Mouse (Mus musculus): Measurements from ENCODE around the gene Xrcc6. TPM values are rescaled to one million over a fixed set of nuclear protein-coding genes. Genes with fewer than 3 reads are reported as not detected.

Xrcc6 gene
- 58.4 and 62.3 TPM in 2 replicates for polyA plus RNA-seq (2016; fragmentation: Nextera tagmentation; extraction: Ambion mirVana)

DNA sequence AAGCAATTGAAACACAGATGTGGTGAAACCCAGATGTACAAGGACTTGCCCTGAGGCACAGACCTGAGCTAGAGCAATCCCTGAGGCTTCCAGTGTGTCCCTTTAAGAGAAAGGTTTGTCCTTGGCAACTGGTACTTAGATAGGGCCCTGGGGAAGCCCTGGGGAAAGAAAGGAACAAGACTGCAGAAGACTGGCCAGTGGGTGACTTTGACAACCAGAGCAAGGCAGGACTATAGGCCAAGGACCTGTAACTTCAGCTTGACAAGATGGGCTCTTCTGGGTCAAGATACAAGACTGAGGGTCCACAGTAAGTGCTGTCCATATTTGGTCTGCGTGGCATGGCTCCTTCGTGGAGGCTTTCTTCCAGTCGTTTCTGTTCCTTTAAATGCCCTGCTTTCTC lies at the start of gene Xrcc6:
TSS of gene Xrcc6 (plus strand) at position 190 of the 400 bp plus-strand sequence.
- Histone ChIP-seq H3K27ac (no peak within 1 kb of the TSS), H3K9ac (no peak within 1 kb of the TSS), H3K4me2 (replicated peaks) (no peak within 1 kb of the TSS), H3K27me3 (no peaks in the 10 kb centered on the region), H3K4me1 (peaks cover 5% of the 10 kb centered on the region; the same call in 1 of the 2 replicates), H3K9me3 (replicated peaks) (no peaks in the 10 kb centered on the region), H3K36me3 (no peaks in the 10 kb centered on the region), H3K4me3 (no peak within 1 kb of the TSS)
- ATAC-seq (ENCODE audit: low FRiP score), result no peak
- WGBS, result 81% methylated on average over 3 of the region's 3 CpGs

- H3K9ac ChIP-seq, result peak overlapping the region; percentile 75; the same call in 1 of the 2 replicates
- 29% methylated on average over 2 of the region's 2 CpGs for WGBS
- no peaks in the 10 kb centered on the region for H3K27me3 ChIP-seq
- H3K4me1 ChIP-seq, result peaks cover 43% of the 10 kb centered on the region
- peak overlapping the region; percentile 89 for H3K27ac ChIP-seq
- no peak for ATAC-seq (ENCODE audit: low FRiP score)
- no peaks in the 10 kb centered on the region for H3K9me3 ChIP-seq (replicated peaks)
- H3K36me3 ChIP-seq, result no peaks in the 10 kb centered on the region
- peak overlapping the region; percentile 52 for H3K4me3 ChIP-seq
- H3K4me2 ChIP-seq (replicated peaks), result peak overlapping the region; percentile 65
Observed at GRCm38 (mm10) chr15:81938246-81938645, 49.4 kb upstream of the Xrcc6 start.

- Histone ChIP-seq H3K27me3 (no peaks in the 10 kb centered on the region), H3K9ac (0 out of 2 replicates have a peak overlapping the region, but pooled peaks have one; percentile 75), H3K4me2 (replicated peaks) (no peak overlapping the region), H3K36me3 (no peaks in the 10 kb centered on the region), H3K27ac (no peak overlapping the region), H3K4me3 (no peak overlapping the region), H3K4me1 (peaks cover 47% of the 10 kb centered on the region), H3K9me3 (replicated peaks) (no peaks in the 10 kb centered on the region)
- 85% methylated on average over 10 of the region's 10 CpGs for WGBS
- no peak for ATAC-seq (ENCODE audit: low FRiP score)
Observed at GRCm38 (mm10) chr15:81939157-81939715, 48.4 kb upstream of the Xrcc6 start.

DNA sequence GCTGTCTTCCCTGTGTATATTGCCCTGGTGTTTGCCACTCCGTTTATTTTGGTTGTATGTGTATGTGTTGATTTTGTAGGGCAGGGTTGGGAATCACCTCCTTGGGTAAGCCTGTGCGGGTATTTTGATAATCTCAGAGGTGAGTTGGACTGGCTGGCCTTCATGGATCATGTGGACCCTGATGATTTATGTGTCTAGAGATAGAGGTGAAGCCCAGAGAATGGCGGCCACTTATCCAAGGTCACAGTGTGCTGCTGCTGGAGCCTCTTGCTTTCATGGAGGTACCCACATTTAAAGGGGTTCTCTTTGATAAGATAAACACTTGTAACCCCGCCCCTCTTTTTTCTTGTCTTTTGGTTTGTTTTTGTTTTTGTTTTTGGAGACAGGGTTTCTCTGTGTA lies 47.9 kb upstream of the Xrcc6 start:
- H3K36me3 ChIP-seq, result no peaks in the 10 kb centered on the region
- no peak for ATAC-seq (ENCODE audit: low FRiP score)
- H3K4me1 ChIP-seq, result peaks cover 47% of the 10 kb centered on the region
- H3K27ac ChIP-seq, result no peak overlapping the region
- WGBS, result 95% methylated on average over 4 of the region's 4 CpGs
- H3K9me3 ChIP-seq (replicated peaks), result no peaks in the 10 kb centered on the region
- no peaks in the 10 kb centered on the region for H3K27me3 ChIP-seq
- no peak overlapping the region for H3K4me3 ChIP-seq
- H3K9ac ChIP-seq, result no peak overlapping the region
- H3K4me2 ChIP-seq (replicated peaks), result no peak overlapping the region

DNA sequence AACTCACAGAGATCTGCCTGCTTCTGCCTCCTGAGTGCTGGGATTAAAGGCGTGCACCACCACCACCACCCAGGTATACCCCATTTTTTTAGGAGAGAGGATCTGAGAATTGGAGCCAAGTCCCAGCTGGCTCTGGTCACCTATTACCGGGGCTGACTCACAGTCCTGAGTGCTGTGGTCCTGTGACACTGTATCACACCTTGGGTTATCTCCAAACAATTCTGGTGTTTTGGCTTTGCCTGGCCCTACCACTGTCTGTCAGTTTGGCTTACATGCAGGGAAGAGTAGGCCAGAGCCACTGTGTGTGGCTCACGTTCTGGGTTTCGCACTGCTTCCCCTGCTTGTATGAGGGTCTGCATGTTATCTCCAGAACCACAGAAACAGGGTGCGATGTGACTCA lies 47.4 kb upstream of the Xrcc6 start:
- H3K4me2 ChIP-seq (replicated peaks), result no peak overlapping the region
- no peak overlapping the region for H3K4me3 ChIP-seq
- H3K27ac ChIP-seq, result no peak overlapping the region
- H3K36me3 ChIP-seq, result no peaks in the 10 kb centered on the region
- WGBS, result 92% methylated on average over 5 of the region's 5 CpGs
- no peak for ATAC-seq (ENCODE audit: low FRiP score)
- H3K4me1 ChIP-seq, result peaks cover 47% of the 10 kb centered on the region
- no peak overlapping the region for H3K9ac ChIP-seq
- H3K9me3 ChIP-seq (replicated peaks), result no peaks in the 10 kb centered on the region
- H3K27me3 ChIP-seq, result no peaks in the 10 kb centered on the region

GRCm38 (mm10) chr15:81941010-81941409 lies 46.6 kb upstream of the Xrcc6 start:
- H3K9ac ChIP-seq, result no peak overlapping the region
- 95% methylated on average over 2 of the region's 2 CpGs for WGBS
- H3K36me3 ChIP-seq, result no peaks in the 10 kb centered on the region
- H3K4me1 ChIP-seq, result peaks cover 45% of the 10 kb centered on the region
- no peak overlapping the region for H3K4me2 ChIP-seq (replicated peaks)
- no peak overlapping the region for H3K4me3 ChIP-seq
- H3K9me3 ChIP-seq (replicated peaks), result no peaks in the 10 kb centered on the region
- H3K27ac ChIP-seq, result no peak overlapping the region
- no peak for ATAC-seq (ENCODE audit: low FRiP score)
- no peaks in the 10 kb centered on the region for H3K27me3 ChIP-seq

DNA sequence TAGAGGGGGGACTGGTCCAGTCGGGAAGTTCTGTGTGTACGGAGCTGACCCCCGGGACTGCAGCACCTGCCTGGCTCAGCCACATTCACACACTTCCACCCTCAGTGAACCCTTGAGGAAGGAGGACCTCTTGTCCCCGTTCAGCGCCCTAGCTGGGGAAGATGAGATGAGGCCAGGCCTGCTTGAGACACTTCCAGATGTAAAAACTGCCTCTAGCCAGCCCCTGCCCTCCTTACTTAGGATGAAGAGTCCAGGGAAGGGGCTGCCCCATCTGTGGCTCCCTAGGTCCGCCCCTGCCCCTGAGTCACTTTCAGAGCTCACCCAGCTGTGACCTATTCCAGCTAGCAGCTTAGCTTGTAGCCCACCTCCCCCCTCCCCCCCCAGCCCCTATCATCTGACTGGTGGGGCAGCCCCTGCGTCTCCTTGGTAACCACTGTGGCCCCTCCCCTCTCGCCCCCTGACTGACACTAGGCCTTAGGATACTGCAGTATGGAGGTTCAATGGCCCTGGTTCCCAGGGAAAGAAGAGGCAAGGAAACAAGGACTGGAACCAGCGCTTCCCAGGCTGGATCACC lies 44.4 kb upstream of the Xrcc6 start:
- Histone ChIP-seq H3K27me3 (no peaks in the 10 kb centered on the region), H3K27ac (peak overlapping the region; percentile 65), H3K9me3 (replicated peaks) (no peaks in the 10 kb centered on the region), H3K4me1 (peaks cover 23% of the 10 kb centered on the region), H3K4me2 (replicated peaks) (peak overlapping the region; percentile 25; the same call in 1 of the 2 replicates), H3K4me3 (no peak overlapping the region), H3K9ac (peak overlapping the region; percentile 32; the same call in 1 of the 2 replicates), H3K36me3 (peaks cover 12% of the 10 kb centered on the region)
- ATAC-seq (ENCODE audit: low FRiP score), result peak; percentile 85
- WGBS, result 7% methylated on average over 9 of the region's 9 CpGs

DNA sequence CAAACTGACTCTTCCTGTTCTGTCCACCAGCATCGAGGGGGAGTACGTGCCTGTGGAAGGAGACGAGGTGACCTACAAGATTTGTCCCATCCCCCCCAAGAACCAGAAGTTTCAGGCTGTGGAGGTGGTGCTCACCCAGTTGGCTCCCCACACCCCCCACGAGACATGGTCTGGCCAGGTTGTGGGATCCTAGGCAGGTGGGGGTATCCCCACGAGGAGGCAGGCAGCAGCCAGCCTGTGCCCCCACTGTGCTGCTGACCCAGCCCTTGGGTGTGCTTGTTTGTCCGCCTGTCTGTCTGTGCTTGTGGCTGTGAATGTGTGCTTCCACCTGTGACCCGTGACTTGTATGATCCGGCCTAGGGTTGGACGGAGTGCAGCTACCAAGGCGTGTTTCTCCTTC lies 38.6 kb upstream of the Xrcc6 start:
- H3K4me2 ChIP-seq (replicated peaks), result no peak overlapping the region
- no peak overlapping the region for H3K9ac ChIP-seq
- ATAC-seq (ENCODE audit: low FRiP score), result no peak
- WGBS, result 88% methylated on average over 10 of the region's 10 CpGs
- no peaks in the 10 kb centered on the region for H3K9me3 ChIP-seq (replicated peaks)
- no peaks in the 10 kb centered on the region for H3K27me3 ChIP-seq
- no peak overlapping the region for H3K4me3 ChIP-seq
- peaks cover 33% of the 10 kb centered on the region for H3K36me3 ChIP-seq
- no peaks in the 10 kb centered on the region for H3K4me1 ChIP-seq
- 0 out of 2 replicates have a peak overlapping the region, but pooled peaks have one; percentile 7 for H3K27ac ChIP-seq

- no peak overlapping the region for H3K9ac ChIP-seq
- H3K27ac ChIP-seq, result 0 out of 2 replicates have a peak overlapping the region, but pooled peaks have one; percentile 7
- H3K4me3 ChIP-seq, result no peak overlapping the region
- peaks cover 38% of the 10 kb centered on the region for H3K36me3 ChIP-seq
- no peaks in the 10 kb centered on the region for H3K27me3 ChIP-seq
- H3K9me3 ChIP-seq (replicated peaks), result no peaks in the 10 kb centered on the region
- 65% methylated on average over 11 of the region's 11 CpGs for WGBS
- ATAC-seq (ENCODE audit: low FRiP score), result no peak
- no peaks in the 10 kb centered on the region for H3K4me1 ChIP-seq
- no peak overlapping the region for H3K4me2 ChIP-seq (replicated peaks)
Observed at GRCm38 (mm10) chr15:81949476-81950131, 38.0 kb upstream of the Xrcc6 start.

- no peak overlapping the region for H3K4me3 ChIP-seq
- peaks cover 45% of the 10 kb centered on the region for H3K36me3 ChIP-seq
- H3K4me1 ChIP-seq, result no peaks in the 10 kb centered on the region
- no peak overlapping the region for H3K4me2 ChIP-seq (replicated peaks)
- ATAC-seq (ENCODE audit: low FRiP score), result no peak
- 87% methylated on average over 5 of the region's 5 CpGs for WGBS
- no peaks in the 10 kb centered on the region for H3K9me3 ChIP-seq (replicated peaks)
- H3K27me3 ChIP-seq, result no peaks in the 10 kb centered on the region
- H3K9ac ChIP-seq, result no peak overlapping the region
- H3K27ac ChIP-seq, result no peak overlapping the region
Observed at GRCm38 (mm10) chr15:81950716-81951115, 36.9 kb upstream of the Xrcc6 start.

GRCm38 (mm10) chr15:81951159-81951558 lies 36.5 kb upstream of the Xrcc6 start:
- Histone ChIP-seq H3K4me1 (no peaks in the 10 kb centered on the region), H3K27ac (no peak overlapping the region), H3K9ac (no peak overlapping the region), H3K9me3 (replicated peaks) (no peaks in the 10 kb centered on the region), H3K4me3 (no peak overlapping the region), H3K36me3 (peaks cover 45% of the 10 kb centered on the region), H3K27me3 (no peaks in the 10 kb centered on the region), H3K4me2 (replicated peaks) (no peak overlapping the region)
- 89% methylated on average over 9 of the region's 9 CpGs for WGBS
- no peak for ATAC-seq (ENCODE audit: low FRiP score)

GRCm38 (mm10) chr15:81952310-81952709 lies 35.3 kb upstream of the Xrcc6 start:
- H3K4me2 ChIP-seq (replicated peaks), result no peak overlapping the region
- H3K9me3 ChIP-seq (replicated peaks), result no peaks in the 10 kb centered on the region
- no peak overlapping the region for H3K27ac ChIP-seq
- H3K4me1 ChIP-seq, result no peaks in the 10 kb centered on the region
- no peak for ATAC-seq (ENCODE audit: low FRiP score)
- no peak overlapping the region for H3K9ac ChIP-seq
- no peaks in the 10 kb centered on the region for H3K27me3 ChIP-seq
- WGBS, result 82% methylated on average over 4 of the region's 4 CpGs
- no peak overlapping the region for H3K4me3 ChIP-seq
- peaks cover 36% of the 10 kb centered on the region for H3K36me3 ChIP-seq

Measured in hindbrain, embryonic 12.5 days (tissue).